Mouse (Mus musculus): ENCODE data around the gene BC004004. TPM values are rescaled to one million over a fixed set of nuclear protein-coding genes. Genes with fewer than 3 reads are reported as not detected.

BC004004 gene
- polyA plus RNA-seq, 1 experiment, result 36.5 TPM

DNA sequence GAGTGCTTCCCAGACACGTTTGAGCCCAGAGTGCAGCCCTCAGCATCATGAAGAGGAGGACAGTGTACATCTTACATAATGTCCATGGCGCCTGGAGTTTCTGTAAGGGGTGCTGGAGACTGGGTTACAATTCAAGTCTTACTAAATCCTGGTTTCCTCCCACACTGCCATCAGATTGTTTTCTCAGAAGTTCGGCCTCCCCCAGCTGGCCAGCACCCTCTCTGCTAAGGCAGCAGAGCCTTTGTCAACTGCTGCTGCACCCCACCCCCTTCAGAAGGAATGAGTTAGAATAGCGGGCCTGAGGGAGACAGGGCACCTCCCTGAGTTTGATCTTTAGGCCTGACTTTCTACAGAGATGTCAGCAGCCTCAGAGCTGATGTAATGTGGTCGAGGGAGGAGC is 33.6 kb downstream of the BC004004 start:
- no peaks in the 10 kb centered on the region for H3K27me3 ChIP-seq (ENCODE audit: control insufficient read depth, insufficient read depth, low read length)
- TF ChIP-seq CTCF (IDR thresholded peaks at IDR 0.05; ENCODE audit: extremely low read depth, insufficient read depth, insufficient read length, insufficient replicate concordance) (no peak), POLR2A (IDR thresholded peaks at IDR 0.05; ENCODE audit: low read depth, low read length) (no peak)
- WGBS, result 79% methylated on average over 5 of the region's 5 CpGs
- H3K36me3 ChIP-seq (ENCODE audit: control insufficient read depth, insufficient read depth, low read length), result peaks cover 25% of the 10 kb centered on the region
- peaks cover 40% of the 10 kb centered on the region; the same call in 1 of the 2 replicates for H3K4me1 ChIP-seq (ENCODE audit: control insufficient read depth, insufficient read depth, insufficient read length)
- peak overlapping the region; percentile 90; the same call in 1 of the 2 replicates for H3K27ac ChIP-seq (ENCODE audit: insufficient read depth, low read length)
- H3K4me3 ChIP-seq (ENCODE audit: extremely low read depth, insufficient read depth, insufficient read length), result no peak overlapping the region
- no peak for DNase-seq (ENCODE audit: low read depth in 1 of 2, low spot score in 2 of 2)

- H3K4me3 ChIP-seq (ENCODE audit: extremely low read depth, insufficient read depth, insufficient read length), result no peak overlapping the region
- peaks cover 40% of the 10 kb centered on the region; the same call in 1 of the 2 replicates for H3K4me1 ChIP-seq (ENCODE audit: control insufficient read depth, insufficient read depth, insufficient read length)
- H3K27ac ChIP-seq (ENCODE audit: insufficient read depth, low read length), result peak overlapping the region; percentile 90
- no peaks in the 10 kb centered on the region for H3K27me3 ChIP-seq (ENCODE audit: control insufficient read depth, insufficient read depth, low read length)
- peak; percentile 36; the same call in 1 of the 2 replicates for TF ChIP-seq CTCF (IDR thresholded peaks at IDR 0.05; ENCODE audit: extremely low read depth, insufficient read depth, insufficient read length, insufficient replicate concordance)
- no peak for TF ChIP-seq POLR2A (IDR thresholded peaks at IDR 0.05; ENCODE audit: low read depth, low read length)
- peaks cover 19% of the 10 kb centered on the region for H3K36me3 ChIP-seq (ENCODE audit: control insufficient read depth, insufficient read depth, low read length)
- 50% methylated on average over 3 of the region's 3 CpGs for WGBS
- peak in 1 of 2 experiments; percentile 46 for DNase-seq (ENCODE audit: low read depth in 1 of 2, low spot score in 2 of 2)
These were observed 34.5 kb downstream of the BC004004 start for GRCm38 (mm10) chr17:29303087-29303486.

- Histone ChIP-seq H3K4me1 (ENCODE audit: control insufficient read depth, insufficient read depth, insufficient read length) (peaks cover 40% of the 10 kb centered on the region; the same call in 1 of the 2 replicates), H3K36me3 (ENCODE audit: control insufficient read depth, insufficient read depth, low read length) (peaks cover 16% of the 10 kb centered on the region), H3K27ac (ENCODE audit: insufficient read depth, low read length) (peak overlapping the region; percentile 90), H3K4me3 (ENCODE audit: extremely low read depth, insufficient read depth, insufficient read length) (no peak overlapping the region), H3K27me3 (ENCODE audit: control insufficient read depth, insufficient read depth, low read length) (no peaks in the 10 kb centered on the region)
- WGBS, result 26% methylated on average over 3 of the region's 3 CpGs
- TF ChIP-seq CTCF (IDR thresholded peaks at IDR 0.05; ENCODE audit: extremely low read depth, insufficient read depth, insufficient read length, insufficient replicate concordance) (no peak), POLR2A (IDR thresholded peaks at IDR 0.05; ENCODE audit: low read depth, low read length) (no peak)
- DNase-seq (ENCODE audit: low read depth in 1 of 2, low spot score in 2 of 2), result peak in 1 of 2 experiments; percentile 42
These were observed 35.3 kb downstream of the BC004004 start for GRCm38 (mm10) chr17:29303856-29304255.

DNA sequence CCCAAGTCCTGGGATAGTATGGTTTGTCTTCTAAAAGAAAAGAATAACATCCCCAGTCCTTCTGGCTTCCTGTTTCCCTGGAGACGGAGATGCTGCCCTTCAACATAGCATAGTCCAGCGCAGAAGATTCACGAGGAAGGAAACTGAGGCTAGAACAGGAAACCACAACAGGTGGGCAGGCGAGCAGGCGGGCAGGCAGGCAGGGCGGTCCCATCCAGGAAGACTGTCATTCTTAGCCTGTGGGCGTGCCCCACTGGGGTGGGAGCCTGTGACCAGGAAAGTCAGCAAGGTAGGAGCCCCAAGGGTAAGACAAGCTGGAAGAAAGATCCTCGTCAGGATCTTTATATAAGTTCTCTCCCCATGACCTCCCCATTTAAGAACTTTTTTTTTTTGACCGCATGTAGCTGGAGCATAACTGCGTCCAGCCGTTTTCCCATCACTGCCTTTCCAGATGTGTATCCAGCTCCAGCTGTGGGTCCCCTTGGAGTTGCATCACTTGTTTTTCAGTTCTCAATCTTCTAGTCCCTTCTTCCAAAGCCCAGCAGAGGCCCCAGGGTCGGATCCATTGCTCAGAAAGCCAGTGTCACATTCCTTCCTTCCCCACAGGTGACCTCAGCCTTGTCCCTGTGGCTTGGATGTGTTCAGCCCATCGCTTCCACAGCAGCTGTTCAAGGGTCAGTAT is 35.9 kb downstream of the BC004004 start:
- H3K4me3 ChIP-seq (ENCODE audit: extremely low read depth, insufficient read depth, insufficient read length), result peak overlapping the region; percentile 25

DNA sequence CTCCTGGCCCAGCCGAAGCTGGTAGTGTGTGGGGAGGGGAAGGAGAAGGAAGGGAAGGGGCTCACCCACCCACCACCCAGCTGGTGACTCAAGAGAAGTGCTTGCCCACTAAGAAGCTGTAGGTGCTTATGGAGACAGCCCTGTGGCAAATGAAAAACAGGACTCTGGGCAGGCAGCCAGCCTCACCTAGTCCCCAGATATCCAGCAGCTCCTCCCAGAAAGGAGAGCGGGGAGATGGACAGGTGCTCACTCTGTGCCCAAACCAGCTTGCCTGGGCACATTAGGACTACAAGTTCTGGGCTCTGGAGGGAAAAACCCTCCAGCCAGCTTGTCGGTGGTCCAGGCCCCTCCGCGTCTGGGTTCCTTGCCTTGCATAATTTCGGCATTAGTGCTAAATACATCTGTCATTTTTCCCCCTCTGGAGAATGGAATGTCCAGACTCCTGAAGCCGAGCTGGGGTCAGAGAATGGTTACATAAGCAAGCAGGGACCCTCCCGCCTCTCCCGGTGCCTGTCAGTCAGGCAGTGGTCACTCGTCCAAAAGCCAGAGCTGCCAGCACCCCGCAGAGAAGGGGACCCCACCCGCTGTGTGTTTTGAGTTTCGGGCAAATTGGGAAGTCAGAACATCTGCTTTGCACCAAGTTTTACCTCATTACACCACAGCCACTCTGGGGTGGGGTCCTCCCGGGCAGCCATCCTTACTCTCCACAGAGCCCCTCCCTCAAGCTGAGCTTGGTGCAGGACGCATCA is 36.6 kb downstream of the BC004004 start:
- H3K4me3 ChIP-seq (ENCODE audit: extremely low read depth, insufficient read depth, insufficient read length), result peak overlapping the region; percentile 25; the same call in 1 of the 2 replicates
- peak in 1 of 2 experiments; percentile 52 for DNase-seq (ENCODE audit: low read depth in 1 of 2, low spot score in 2 of 2)
- H3K27ac ChIP-seq (ENCODE audit: insufficient read depth, low read length), result peak overlapping the region; percentile 90
- H3K36me3 ChIP-seq (ENCODE audit: control insufficient read depth, insufficient read depth, low read length), result peaks cover 10% of the 10 kb centered on the region
- TF ChIP-seq POLR2A (IDR thresholded peaks at IDR 0.05; ENCODE audit: low read depth, low read length) (no peak), CTCF (IDR thresholded peaks at IDR 0.05; ENCODE audit: extremely low read depth, insufficient read depth, insufficient read length, insufficient replicate concordance) (no peak)
- 24% methylated on average over 15 of the region's 15 CpGs for WGBS
- no peaks in the 10 kb centered on the region for H3K27me3 ChIP-seq (ENCODE audit: control insufficient read depth, insufficient read depth, low read length)
- H3K4me1 ChIP-seq (ENCODE audit: control insufficient read depth, insufficient read depth, insufficient read length), result peaks cover 40% of the 10 kb centered on the region; the same call in 1 of the 2 replicates

More for the DNA sequence above, 35.9 kb downstream of the BC004004 start:
- Histone ChIP-seq H3K27ac (ENCODE audit: insufficient read depth, low read length) (peak overlapping the region; percentile 90), H3K27me3 (ENCODE audit: control insufficient read depth, insufficient read depth, low read length) (no peaks in the 10 kb centered on the region), H3K36me3 (ENCODE audit: control insufficient read depth, insufficient read depth, low read length) (peaks cover 12% of the 10 kb centered on the region), H3K4me1 (ENCODE audit: control insufficient read depth, insufficient read depth, insufficient read length) (peaks cover 40% of the 10 kb centered on the region; the same call in 1 of the 2 replicates)
- 7% methylated on average over 13 of the region's 13 CpGs for WGBS
- peak in 1 of 2 experiments; percentile 85 for DNase-seq (ENCODE audit: low read depth in 1 of 2, low spot score in 2 of 2)
- TF ChIP-seq POLR2A (IDR thresholded peaks at IDR 0.05; ENCODE audit: low read depth, low read length) (no peak), CTCF (IDR thresholded peaks at IDR 0.05; ENCODE audit: extremely low read depth, insufficient read depth, insufficient read length, insufficient replicate concordance) (no peak)

DNA sequence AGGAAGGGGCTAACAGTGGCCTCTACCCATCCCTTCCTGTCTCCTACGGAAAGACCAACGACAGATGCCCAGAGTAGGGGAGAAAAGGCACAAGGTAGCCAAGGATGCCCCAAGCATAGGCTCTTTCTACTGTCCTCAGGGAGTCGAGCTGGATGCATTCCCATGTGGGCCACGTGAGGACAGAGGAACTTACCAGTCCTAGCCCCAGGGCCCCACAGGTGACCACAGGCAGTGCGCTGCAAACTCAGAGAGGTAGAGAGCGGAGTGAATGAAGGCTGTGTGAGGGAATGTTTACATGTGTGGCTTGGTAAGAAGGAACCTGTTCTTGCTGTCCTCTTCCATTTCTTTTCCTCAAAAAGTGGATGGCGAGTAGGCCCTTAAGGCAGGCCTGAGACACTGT is 37.3 kb downstream of the BC004004 start:
- no peak for TF ChIP-seq CTCF (IDR thresholded peaks at IDR 0.05; ENCODE audit: extremely low read depth, insufficient read depth, insufficient read length, insufficient replicate concordance)
- TF ChIP-seq POLR2A (IDR thresholded peaks at IDR 0.05; ENCODE audit: low read depth, low read length), result no peak
- peaks cover 40% of the 10 kb centered on the region; the same call in 1 of the 2 replicates for H3K4me1 ChIP-seq (ENCODE audit: control insufficient read depth, insufficient read depth, insufficient read length)
- WGBS, result 31% methylated on average over 7 of the region's 7 CpGs
- peak overlapping the region; percentile 90 for H3K27ac ChIP-seq (ENCODE audit: insufficient read depth, low read length)
- DNase-seq (ENCODE audit: low read depth in 1 of 2, low spot score in 2 of 2), result peak in 1 of 2 experiments; percentile 31
- H3K36me3 ChIP-seq (ENCODE audit: control insufficient read depth, insufficient read depth, low read length), result peaks cover 7% of the 10 kb centered on the region
- H3K4me3 ChIP-seq (ENCODE audit: extremely low read depth, insufficient read depth, insufficient read length), result no peak overlapping the region
- no peaks in the 10 kb centered on the region for H3K27me3 ChIP-seq (ENCODE audit: control insufficient read depth, insufficient read depth, low read length)
